Mouse (Mus musculus): Measurements from ENCODE around the gene Ptcd1. TPM values are rescaled to one million over a fixed set of nuclear protein-coding genes. Genes with fewer than 3 reads are reported as not detected.
"Not testable (repeated sequence)": the region's sequence is repeated elsewhere in the genome, so short reads cannot be mapped to it uniquely, and the experiment has no call there.

Gene Ptcd1
- total RNA-seq (2022) = 10 to 100 TPM; 20.2 to 23.4 (median 21.8) TPM

GRCm38 (mm10) chr5:145166536-145167305, at the start of gene Ptcd1, which contains the start of gene Cpsf4:
TSS of gene Ptcd1 (minus strand) at chr5:145167108.
TSS of gene Cpsf4 (plus strand) at chr5:145167213.
- peak; percentile 98 for DNase-seq (ENCODE audit: low spot score in 2 of 2)

DNA sequence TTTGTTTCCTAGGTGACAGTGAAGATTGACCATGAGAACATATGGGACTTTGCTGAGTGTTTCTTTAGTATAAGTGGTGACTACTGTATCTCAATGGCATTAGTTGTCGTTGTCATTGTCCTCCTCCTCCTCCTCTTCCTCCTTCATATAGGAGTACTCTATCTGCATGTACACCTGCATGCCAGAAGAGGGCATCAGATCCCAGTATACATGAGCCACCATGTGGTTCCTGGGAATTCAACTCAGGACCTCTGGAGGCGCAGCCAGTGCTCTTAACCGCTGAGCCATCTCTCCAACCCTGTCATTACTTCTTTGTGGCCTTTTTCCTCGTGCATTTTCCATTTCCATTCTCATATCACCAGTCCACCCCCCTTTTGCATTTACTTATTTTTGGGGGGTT, 47.8 kb upstream of the Ptcd1 start:
- DNase-seq (ENCODE audit: low spot score in 2 of 2) = no peak

- DNase-seq (ENCODE audit: low spot score in 2 of 2) = no peak
Measured at GRCm38 (mm10) chr5:145213505-145213904, 46.6 kb upstream of the Ptcd1 start.

DNA sequence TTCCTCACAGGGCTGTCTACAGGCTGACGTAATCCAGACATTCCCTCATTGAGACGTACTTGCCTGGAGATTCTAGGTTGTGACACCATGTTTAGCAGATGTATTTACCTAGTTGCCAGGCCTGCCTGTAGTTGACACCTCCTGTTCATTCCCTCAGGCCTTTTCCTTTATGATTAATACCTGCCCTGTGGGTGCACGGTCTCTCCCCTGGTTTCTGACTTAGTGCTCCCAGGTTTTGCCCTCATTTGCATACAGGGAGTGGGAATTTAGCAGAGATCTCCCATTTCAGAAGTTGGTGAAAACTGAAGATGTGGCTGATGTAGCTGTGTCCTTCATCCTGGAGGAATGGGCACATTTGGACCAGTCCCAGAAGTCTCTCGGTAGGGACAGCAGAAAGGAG, 45.3 kb upstream of the Ptcd1 start:
- DNase-seq (ENCODE audit: low spot score in 2 of 2) = no peak

DNA sequence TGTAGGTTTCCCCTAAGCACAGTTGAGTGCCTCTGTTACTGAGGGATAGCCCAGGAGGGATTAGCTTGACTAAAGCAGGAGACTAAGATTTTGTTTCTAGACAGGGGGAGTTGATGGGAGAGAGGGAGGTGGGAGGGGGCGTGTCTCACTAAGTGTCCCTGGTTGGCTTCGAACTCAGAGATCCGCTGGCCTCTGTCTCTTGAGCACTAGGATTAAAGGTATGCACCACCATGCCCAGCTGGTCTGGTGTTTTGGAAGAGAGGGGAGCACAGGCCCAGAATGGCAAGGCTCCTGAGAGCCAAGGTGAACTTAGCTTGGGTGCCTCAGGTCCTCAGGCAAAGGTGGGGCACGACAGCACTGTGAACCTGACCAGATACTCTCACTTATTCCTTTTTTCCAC, 44.4 kb upstream of the Ptcd1 start:
- no peak for DNase-seq (ENCODE audit: low spot score in 2 of 2)

GRCm38 (mm10) chr5:145208391-145208790, 41.5 kb upstream of the Ptcd1 start:
- not testable (repeated sequence) for DNase-seq (ENCODE audit: low spot score in 2 of 2)

GRCm38 (mm10) chr5:145207954-145208353, 41.0 kb upstream of the Ptcd1 start:
- DNase-seq (ENCODE audit: low spot score in 2 of 2) = no peak

DNA sequence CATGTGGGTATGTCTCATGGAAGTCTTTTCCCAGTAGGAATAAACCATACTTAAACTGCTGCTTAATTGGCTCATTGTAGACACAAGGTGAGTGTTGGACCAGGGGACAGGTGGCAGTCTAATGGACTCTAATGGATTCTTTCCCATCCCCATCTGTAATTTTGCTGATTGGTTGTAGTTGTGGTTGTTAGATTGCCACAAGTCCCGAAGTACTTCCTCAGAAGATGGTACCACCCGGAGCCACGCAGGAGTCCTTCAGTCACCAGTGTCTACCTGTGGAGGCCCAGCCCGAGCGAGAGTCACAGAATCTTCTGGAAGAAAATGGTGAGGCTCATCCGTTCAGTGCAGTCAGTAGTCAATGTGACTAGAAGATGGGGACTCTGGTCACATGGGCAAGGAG, 40.5 kb upstream of the Ptcd1 start:
- DNase-seq (ENCODE audit: low spot score in 2 of 2) = no peak

- DNase-seq (ENCODE audit: low spot score in 2 of 2) = no peak
Measured at GRCm38 (mm10) chr5:145205041-145205440, 38.1 kb upstream of the Ptcd1 start.

- peak; percentile 93 to 98 for DNase-seq (ENCODE audit: low spot score in 2 of 2)
Measured at GRCm38 (mm10) chr5:145203936-145204691, 37.2 kb upstream of the Ptcd1 start, which contains the start of gene Zkscan5. TSS of gene Zkscan5 (plus strand) at chr5:145204562.

DNA sequence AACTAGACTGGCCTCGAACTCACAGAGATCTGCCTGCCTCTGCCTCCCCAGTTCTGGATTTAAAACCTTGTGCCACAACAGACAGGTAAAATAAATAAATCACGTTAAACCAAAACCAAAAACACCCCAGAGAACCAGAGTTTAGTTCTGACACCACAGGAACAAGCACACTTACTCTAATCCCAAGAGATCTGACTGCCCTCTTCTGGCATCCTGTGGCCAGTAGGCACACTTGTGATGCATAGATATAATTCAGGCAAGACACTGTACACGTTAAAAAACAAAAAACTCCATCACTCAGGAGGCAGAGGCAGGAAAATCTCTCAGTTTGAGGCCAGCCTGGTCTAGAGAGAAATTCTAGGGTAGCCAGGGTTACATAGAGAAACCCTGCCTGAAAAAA, 35.5 kb upstream of the Ptcd1 start:
- DNase-seq (ENCODE audit: low spot score in 2 of 2) = no peak

DNA sequence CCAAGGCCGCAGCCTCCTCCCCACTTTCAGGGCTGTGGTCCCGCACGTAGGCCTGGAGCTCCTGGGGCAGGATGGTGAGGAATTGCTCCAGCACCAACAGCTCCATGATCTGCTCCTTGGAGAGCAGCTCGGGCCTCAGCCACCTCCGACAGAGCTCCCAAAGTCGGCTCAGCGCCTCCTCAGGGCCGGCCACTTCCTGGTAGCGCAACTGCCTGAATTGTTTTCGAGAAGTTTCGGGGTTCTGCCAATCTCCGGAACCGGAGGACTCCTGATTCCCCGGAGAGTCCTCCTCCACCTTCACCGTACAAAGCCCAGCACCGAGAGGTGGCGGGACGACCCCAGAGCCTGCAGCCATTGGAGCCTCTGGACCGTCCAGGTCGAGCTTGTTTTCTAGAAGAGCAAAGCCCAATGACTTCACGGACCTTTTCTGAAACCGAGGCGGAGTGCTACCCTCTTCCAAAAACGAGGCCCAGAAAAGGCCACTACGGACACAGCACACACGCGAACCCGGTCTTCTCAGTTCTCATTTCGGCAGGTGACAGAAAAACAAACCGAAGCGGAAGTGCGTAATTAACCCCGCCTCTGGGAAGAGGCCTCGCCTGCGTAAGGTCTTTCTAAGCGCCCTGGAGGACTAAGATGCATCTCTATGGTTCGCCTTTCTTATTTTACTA, 34.5 kb upstream of the Ptcd1 start, which contains the start of gene Zkscan14:
Gene Zkscan14, minus strand, starts transcription at position 548 of the 671 bp plus-strand sequence.
- peak; percentile 40 to 61 for DNase-seq (ENCODE audit: low spot score in 2 of 2)

- no peak for DNase-seq (ENCODE audit: low spot score in 2 of 2)
Measured at GRCm38 (mm10) chr5:145200387-145200786, 33.5 kb upstream of the Ptcd1 start.

DNA sequence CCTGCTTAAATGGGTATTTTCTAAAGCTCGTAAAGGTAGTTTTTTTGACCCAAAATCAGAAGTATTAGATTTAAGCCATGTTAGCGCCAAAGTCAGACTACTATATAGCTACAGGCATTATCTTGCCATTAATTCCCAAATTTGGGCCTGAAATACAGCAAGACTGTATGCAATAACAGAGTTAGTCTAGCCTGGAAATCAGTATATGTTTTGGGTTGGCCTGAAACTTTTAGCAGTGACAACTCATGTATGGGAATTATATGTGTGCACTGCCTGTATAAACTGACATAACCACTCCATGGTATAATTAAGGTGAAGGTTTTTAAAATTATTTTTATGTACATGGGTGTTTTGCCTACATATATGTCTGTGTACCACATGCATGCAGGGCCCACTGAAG, 25.1 kb upstream of the Ptcd1 start, which contains the start of gene Atp5j2:
Gene Atp5j2, minus strand, starts transcription at position 101 of the 400 bp plus-strand sequence.
- no peak for DNase-seq (ENCODE audit: low spot score in 2 of 2)

DNA sequence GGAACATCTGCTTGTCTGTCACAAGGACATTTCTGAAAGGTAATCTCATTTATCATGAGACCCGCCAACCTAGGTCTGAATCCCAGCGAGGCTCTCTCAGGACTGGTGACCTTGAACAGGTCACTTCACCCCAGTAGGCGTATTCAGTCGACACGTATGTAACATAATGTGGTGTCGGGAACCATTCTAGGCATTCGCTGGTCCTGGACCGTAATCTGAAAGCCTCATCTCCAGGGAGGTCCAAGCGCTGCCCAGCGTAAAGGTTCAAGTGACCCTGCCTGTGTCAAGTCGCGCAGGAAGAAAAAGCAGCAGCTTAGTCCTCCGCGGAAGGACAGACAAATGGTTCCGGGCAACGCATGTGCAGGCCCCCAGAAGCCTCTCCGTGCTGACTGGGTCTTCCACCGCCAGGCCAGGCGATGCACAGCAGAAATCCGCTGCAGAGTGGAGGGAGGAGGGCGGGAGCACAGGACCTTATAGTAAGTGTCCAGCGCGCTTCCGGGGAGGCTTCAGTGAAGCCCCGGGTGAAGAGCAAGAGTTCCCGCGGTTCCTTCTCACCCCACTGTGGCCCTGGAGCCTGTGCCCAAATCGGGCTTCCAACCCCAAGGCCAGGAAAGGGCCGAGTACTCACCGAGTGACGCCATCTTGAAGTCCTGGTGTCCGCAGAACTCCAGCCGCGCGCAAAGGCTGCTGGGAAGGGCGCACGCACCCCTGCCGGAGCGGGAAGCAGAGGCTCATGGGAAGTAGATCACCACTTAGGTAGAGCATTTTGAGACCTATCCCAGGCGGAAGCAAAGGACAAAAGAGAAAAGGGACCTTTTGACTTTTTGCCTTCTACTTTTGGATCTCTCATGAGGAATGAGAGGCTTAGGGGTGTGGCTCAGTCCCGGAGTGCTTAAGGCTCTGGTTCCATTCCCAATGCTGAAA, 24.2 kb upstream of the Ptcd1 start:
- DNase-seq (ENCODE audit: low spot score in 2 of 2) = peak; percentile 85

GRCm38 (mm10) chr5:145190373-145190772, 23.5 kb upstream of the Ptcd1 start:
- DNase-seq (ENCODE audit: low spot score in 2 of 2) = no peak

DNA sequence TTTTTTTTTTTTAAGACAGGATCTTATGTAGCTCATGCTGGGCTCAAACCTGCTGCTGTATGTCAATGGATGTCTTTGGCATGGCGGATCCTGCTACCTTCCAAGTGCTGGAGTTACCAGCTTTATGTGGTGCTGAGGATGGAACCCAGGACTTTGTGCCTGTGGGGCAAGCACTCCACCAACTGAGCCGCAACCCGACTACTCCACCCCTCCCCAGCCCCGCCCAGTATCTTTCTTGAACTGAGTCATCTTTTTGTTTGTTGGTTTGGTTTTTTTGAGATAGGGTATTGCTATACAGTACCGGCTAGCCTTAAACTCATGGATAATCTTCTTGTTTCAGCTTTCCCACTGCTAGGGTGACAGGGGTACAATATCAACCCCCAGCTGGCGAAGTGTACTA, 22.5 kb upstream of the Ptcd1 start:
- DNase-seq (ENCODE audit: low spot score in 2 of 2) = no peak

DNA sequence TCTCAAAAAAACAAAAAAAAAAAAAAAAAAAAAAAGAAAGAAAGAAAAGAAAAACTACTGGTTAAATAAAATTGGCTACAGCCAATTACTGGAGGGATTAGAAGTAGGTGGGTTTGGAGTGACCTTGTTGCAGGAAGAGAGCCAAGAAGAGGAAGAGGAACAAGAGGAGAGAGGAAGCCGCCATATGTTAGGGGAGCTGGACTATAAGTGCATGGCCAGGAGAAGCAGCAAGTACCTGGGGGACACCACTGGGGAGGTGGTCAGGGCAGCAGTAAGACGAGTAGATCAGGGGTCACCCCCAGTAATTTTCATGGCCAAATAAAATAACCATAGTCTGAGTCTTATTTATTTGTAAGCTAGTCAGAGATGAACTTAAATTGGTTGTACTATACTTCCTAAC, 18.3 kb upstream of the Ptcd1 start:
- DNase-seq (ENCODE audit: low spot score in 2 of 2) = no peak

- DNase-seq (ENCODE audit: low spot score in 2 of 2) = no peak
Measured at GRCm38 (mm10) chr5:145178461-145178980, 11.6 kb upstream of the Ptcd1 start.

GRCm38 (mm10) chr5:145167306-145167661, 376 bp upstream of the Ptcd1 start:
- DNase-seq (ENCODE audit: low spot score in 2 of 2) = no peak

DNA sequence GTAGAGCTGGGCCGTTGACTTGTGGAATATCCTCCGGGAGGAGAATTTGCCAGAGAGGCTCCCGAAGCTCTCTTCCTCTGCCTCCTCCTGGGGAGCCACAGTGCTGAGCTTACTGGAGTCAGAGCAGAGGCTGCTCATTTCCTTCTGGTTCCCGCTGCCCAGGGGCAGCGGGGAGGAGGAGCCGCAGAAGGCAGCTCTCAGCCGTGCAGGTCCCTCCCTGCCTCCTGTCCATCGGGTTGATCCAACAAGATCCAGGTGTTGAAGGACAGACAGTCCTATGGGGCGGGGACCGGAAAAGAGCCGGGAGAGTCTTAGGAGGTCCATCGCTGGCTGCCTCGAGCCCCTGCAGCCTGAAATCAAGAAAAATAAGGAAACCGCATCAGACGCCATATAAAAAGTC, 1.7 kb downstream of the Ptcd1 start:
- no peak for DNase-seq (ENCODE audit: low spot score in 2 of 2)
